Mouse (Mus musculus) adrenal gland, adult 8-10 months (tissue): Measurements from ENCODE around the gene Akap2. TPM values are rescaled to one million over a fixed set of nuclear protein-coding genes. Genes with fewer than 3 reads are reported as not detected.

Source experiments
- DNase-seq: peaks from one replicate; pipeline ENCODE4 v3.0.0; 2022
- total RNA-seq, 4 experiments: library from RNA; stranded (reverse); gene quantifications; 2 replicates each; pipeline ENCODE4 v1.2.4; 2022

The Akap2 gene
- total RNA-seq, 4 experiments from 2014 or later = 136 to 169 (median 139) TPM

- DNase-seq = no peak
Observed at GRCm38 (mm10) chr4:57762424-57762823, 45.0 kb downstream of the Akap2 start.

GRCm38 (mm10) chr4:57764392-57764791 lies 46.9 kb downstream of the Akap2 start:
- no peak for DNase-seq

GRCm38 (mm10) chr4:57764926-57765325 lies 47.5 kb downstream of the Akap2 start:
- DNase-seq = no peak

GRCm38 (mm10) chr4:57765806-57766205 lies 48.3 kb downstream of the Akap2 start:
- no peak for DNase-seq

- DNase-seq = no peak
Observed at GRCm38 (mm10) chr4:57769007-57769406, 51.5 kb downstream of the Akap2 start.

- no peak for DNase-seq
Observed at GRCm38 (mm10) chr4:57770185-57770823, 52.8 kb downstream of the Akap2 start.

- DNase-seq = no peak
Observed at GRCm38 (mm10) chr4:57771558-57772219, 54.2 kb downstream of the Akap2 start.

GRCm38 (mm10) chr4:57772851-57773510 lies 55.5 kb downstream of the Akap2 start:
- DNase-seq = no peak

- no peak for DNase-seq
Observed at GRCm38 (mm10) chr4:57774517-57774916, 57.1 kb downstream of the Akap2 start.

GRCm38 (mm10) chr4:57775582-57775981 lies 58.1 kb downstream of the Akap2 start:
- no peak for DNase-seq

- no peak for DNase-seq
Observed at GRCm38 (mm10) chr4:57780403-57780802, 62.9 kb downstream of the Akap2 start.

GRCm38 (mm10) chr4:57780833-57781641 lies 63.6 kb downstream of the Akap2 start:
- DNase-seq = no peak

- DNase-seq = peak; percentile 69
Observed at GRCm38 (mm10) chr4:57781994-57782393, 64.5 kb downstream of the Akap2 start.

- no peak for DNase-seq
Observed at GRCm38 (mm10) chr4:57782549-57783390, 65.3 kb downstream of the Akap2 start.

GRCm38 (mm10) chr4:57783391-57783770 lies 65.9 kb downstream of the Akap2 start:
- DNase-seq = no peak

GRCm38 (mm10) chr4:57783853-57784600 lies 66.6 kb downstream of the Akap2 start:
- DNase-seq = no peak

- DNase-seq = no peak
Observed at GRCm38 (mm10) chr4:57788709-57789108, 71.3 kb downstream of the Akap2 start.

- no peak for DNase-seq
Observed at GRCm38 (mm10) chr4:57789118-57789517, 71.7 kb downstream of the Akap2 start.

GRCm38 (mm10) chr4:57793989-57794388 lies 76.5 kb downstream of the Akap2 start:
- no peak for DNase-seq

- no peak for DNase-seq
Observed at GRCm38 (mm10) chr4:57794547-57794946, 77.1 kb downstream of the Akap2 start.
